Mouse (Mus musculus): Measurements from ENCODE around the gene Paip2b.

GRCm38 (mm10) chr6:83786426-83786825 lies 45.1 kb downstream of the Paip2b start:
- TF ChIP-seq CTCF (IDR thresholded peaks at IDR 0.05; ENCODE audit: low read depth) (no peak), EP300 (IDR thresholded peaks at IDR 0.05; ENCODE audit: low read depth) (no peak)
